Mouse (Mus musculus): Measurements from ENCODE around the gene Gm10037. TPM values are rescaled to one million over a fixed set of nuclear protein-coding genes. Genes with fewer than 3 reads are reported as not detected.
A peak's percentile ranks its signal among the peaks of the same experiment; 100 is the strongest.
"Not testable (repeated sequence)": the region's sequence is repeated elsewhere in the genome, so short reads cannot be mapped to it uniquely, and the experiment has no call there.

The Gm10037 gene
- total RNA-seq, 2 experiments from 2014 or later: 0.64 to 1.1 TPM

DNA sequence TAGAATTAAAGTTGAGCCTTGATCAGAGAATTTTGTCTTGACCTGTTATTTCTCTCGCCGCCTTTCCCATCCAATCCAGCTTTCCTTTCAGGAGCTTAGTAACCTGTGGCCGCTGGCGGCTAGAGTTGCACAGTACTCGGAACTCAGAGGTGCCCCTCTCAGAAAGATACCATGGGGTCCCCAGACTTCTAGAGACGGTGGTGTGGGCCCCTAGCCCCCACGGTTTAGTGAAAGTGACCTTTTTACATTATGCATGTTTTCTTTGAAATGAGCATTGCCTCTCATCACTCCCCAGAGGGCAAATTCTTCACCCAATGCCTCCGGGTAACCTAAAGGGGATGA, 13.9 kb downstream of the Gm10037 start:
- DNase-seq: no peak
- intact Hi-C loops (cut with DNase I): loop anchor here (5.0 kb wide), 2 partner anchors 163 to 208 kb away; partner anchors contain the start of genes Gm49345 and Zfp729a
- TF ChIP-seq CTCF (IDR thresholded peaks at IDR 0.05): no peak
- H3K4me3 ChIP-seq: peak overlapping the region; percentile 66
- no peak overlapping the region for H3K27ac ChIP-seq

DNA sequence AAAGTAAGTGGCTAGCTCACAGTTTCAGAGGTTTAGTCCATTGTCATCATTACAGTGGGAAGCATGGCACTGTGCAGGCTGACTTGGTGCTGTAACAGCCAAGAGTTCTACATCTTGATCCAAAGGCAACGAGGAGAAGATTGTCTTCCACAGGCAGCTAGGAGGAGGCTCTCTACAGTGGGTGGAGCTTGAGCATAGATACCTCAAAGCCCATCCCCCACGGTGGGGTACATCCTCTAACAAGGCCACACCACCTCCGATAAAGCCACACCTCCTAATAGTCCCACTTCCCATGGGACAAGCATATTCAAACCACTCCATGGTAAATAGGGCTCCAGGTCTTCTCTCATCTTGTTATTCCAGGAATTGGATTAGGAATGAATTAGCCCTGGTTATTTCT, 19.5 kb downstream of the Gm10037 start:
- no peak overlapping the region for H3K27ac ChIP-seq
- no peak for DNase-seq
- intact Hi-C loops (cut with DNase I): no loop called here
- H3K4me3 ChIP-seq: no peak overlapping the region
- TF ChIP-seq CTCF (IDR thresholded peaks at IDR 0.05): no peak

DNA sequence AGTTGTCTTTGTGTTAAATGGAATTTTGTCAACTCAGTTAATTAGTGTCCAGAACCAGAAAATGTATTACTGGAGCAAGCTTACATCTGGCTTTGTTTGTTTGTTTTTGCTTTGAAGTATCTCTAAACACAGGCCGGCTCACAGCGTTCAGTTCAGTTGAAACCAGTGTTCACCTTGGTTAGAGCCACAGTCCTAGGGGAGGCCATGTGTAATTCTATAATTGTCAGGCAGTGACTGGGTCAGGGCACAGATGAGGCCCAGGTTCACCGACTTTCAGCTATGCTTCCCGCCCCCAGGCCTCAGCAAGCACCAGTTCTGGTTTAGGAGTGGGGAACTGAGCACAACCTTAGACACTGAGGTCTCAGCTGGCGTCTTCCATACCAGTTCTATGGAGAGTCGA, 22.2 kb downstream of the Gm10037 start:
- no peak for TF ChIP-seq CTCF (IDR thresholded peaks at IDR 0.05)
- intact Hi-C loops (cut with DNase I): no loop called here
- Histone ChIP-seq H3K27ac (no peak overlapping the region), H3K4me3 (no peak overlapping the region)
- DNase-seq: no peak

DNA sequence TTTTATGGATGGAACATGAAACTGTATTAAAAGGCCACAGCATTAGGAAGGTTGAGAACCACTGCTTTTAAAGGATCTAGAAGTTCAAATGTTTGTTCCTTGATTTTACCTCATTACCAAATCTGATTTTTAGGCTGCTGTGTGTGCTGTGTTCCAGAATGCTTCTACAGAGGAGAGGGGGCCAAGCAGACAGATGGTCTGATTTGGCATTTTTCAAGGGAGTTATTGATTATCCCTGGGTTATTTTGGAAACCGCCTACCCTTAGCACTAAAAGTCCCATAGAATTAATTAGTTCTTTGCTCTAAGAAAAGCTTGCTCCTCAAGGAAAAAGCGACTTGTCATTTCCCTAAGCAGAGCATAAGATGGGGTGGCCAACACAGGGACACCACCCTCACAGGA, 23.1 kb downstream of the Gm10037 start:
- H3K4me3 ChIP-seq: no peak overlapping the region
- TF ChIP-seq CTCF (IDR thresholded peaks at IDR 0.05): no peak
- H3K27ac ChIP-seq: no peak overlapping the region
- intact Hi-C loops (cut with DNase I): no loop called here
- no peak for DNase-seq

DNA sequence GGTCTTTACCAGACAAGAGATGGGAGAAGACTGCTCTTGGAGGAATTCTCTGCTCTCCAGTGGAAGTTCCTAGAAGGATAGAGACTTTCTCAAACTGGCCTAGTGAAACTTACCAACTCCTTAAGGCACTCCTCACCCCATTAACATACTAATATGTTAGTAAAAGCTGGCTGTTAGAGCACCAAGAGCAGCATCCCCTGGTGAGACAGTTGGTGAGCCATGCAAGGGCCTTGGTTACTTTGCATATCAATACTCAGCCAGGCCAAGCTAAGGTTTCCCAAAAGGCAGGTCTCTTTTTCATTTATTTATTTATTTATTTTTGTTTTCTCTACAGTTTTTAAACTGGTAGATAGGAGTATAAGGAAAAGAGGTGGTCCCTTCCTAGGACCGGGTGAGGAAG, 26.4 kb downstream of the Gm10037 start:
- no peak overlapping the region for H3K4me3 ChIP-seq
- no peak for DNase-seq
- intact Hi-C loops (cut with DNase I): no loop called here
- no peak for TF ChIP-seq CTCF (IDR thresholded peaks at IDR 0.05)
- H3K27ac ChIP-seq: no peak overlapping the region

DNA sequence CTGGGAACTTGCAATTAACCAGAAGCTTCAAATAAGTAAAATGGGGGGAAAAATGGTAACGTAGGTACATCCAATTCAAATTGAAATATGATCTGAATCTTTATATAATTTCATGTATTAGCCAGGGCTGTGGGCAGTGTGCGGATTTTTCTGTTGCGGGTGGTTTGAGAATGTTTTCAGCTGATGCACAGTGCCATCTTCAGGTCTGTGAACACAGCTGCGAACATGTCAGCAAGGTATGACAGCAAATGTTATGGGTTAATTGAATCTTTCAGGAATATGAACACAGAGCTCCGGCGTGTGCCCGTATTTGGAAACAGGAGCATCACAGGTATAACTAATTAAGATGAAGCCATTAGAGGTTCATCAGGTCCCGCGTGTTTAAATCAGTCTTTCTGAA, 31.6 kb downstream of the Gm10037 start:
- TF ChIP-seq CTCF (IDR thresholded peaks at IDR 0.05): no peak
- intact Hi-C loops (cut with DNase I): no loop called here
- no peak overlapping the region for H3K4me3 ChIP-seq

DNA sequence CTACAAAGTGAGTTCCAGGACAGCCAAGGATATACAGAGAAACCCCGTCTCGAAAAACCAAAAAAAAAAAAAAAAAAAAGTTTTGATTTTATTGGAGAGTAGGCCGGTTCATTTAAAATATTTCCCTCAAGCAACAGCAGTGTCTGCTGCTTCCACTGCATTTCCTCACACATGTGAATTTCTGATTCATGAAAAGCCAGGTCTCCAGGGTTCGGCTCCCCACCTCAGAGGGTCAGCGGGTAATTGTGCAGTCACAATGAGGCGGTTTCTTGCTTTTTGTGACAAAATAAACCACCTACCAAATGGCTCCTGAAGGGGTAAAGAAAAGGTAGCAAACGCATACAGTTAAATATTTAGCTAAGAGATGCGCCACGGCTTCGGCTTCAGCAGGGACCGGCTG, 32.1 kb downstream of the Gm10037 start, which contains the start of gene BC048507:
Gene BC048507, plus strand, starts transcription at position 301 of the 400 bp plus-strand sequence.
- TF ChIP-seq CTCF (IDR thresholded peaks at IDR 0.05): no peak
- H3K4me3 ChIP-seq: no peak within 1 kb of the TSS
- intact Hi-C loops (cut with DNase I): no loop called here

More for the DNA sequence above, 31.6 kb downstream of the Gm10037 start:
- no peak overlapping the region for H3K27ac ChIP-seq
- no peak for DNase-seq

DNA sequence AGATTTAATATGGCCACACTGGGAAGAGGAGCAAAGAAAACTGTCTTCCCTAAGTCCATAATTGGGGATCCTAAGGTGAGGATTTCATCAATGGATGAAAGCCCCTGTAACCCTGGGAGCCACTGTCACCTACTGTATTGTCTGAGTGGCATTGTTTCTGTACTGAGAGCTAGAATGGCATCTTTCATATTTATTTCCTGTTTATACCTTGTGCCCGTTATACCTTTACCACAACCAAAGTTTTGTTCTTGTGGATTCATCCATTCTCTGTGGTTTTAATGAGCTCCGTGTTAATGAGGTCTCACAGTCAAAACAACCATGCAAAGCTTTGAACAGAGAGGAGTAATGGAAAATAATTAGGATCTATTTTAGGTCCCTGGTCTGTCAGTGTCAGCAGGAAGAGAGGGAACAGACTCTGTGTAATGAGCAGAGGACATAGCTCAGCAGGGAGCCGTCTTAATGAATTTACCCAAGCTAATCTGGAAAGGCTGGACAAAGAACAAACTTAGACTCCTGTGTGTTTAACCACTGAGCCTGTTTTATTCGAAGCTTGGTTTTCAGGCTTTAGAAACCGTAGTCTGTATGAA, 34.0 kb downstream of the Gm10037 start:
- intact Hi-C loops (cut with DNase I): no loop called here
- Histone ChIP-seq H3K4me3 (no peak overlapping the region), H3K27ac (no peak overlapping the region)
- no peak for DNase-seq
- no peak for TF ChIP-seq CTCF (IDR thresholded peaks at IDR 0.05)

More for the DNA sequence above, 32.1 kb downstream of the Gm10037 start, which contains the start of gene BC048507:
- no peak within 1 kb of the TSS for H3K27ac ChIP-seq
- DNase-seq: no peak

DNA sequence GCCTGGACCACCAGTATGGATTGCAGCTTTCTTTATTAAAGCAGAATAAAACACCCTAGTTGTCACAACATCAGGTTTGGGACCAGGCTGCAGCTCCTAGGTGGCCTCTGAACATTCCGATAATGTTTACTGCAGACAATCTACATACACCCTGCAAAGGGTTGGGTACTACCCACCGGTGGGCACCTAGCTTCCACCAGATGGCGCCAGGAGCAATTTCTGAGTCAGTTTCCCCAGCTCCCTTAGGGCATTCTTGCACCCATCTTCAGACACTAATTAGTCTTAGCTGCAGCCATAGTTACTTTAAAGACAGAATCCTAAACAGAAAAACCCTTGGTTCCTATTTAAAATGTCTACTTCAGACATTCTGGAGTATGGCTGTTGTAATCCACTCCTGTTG, 37.0 kb downstream of the Gm10037 start:
- TF ChIP-seq CTCF (IDR thresholded peaks at IDR 0.05): peak; percentile 18; the same call in 1 of the 2 replicates
- DNase-seq: no peak
- Histone ChIP-seq H3K27ac (no peak overlapping the region), H3K4me3 (no peak overlapping the region)
- intact Hi-C loops (cut with DNase I): no loop called here

DNA sequence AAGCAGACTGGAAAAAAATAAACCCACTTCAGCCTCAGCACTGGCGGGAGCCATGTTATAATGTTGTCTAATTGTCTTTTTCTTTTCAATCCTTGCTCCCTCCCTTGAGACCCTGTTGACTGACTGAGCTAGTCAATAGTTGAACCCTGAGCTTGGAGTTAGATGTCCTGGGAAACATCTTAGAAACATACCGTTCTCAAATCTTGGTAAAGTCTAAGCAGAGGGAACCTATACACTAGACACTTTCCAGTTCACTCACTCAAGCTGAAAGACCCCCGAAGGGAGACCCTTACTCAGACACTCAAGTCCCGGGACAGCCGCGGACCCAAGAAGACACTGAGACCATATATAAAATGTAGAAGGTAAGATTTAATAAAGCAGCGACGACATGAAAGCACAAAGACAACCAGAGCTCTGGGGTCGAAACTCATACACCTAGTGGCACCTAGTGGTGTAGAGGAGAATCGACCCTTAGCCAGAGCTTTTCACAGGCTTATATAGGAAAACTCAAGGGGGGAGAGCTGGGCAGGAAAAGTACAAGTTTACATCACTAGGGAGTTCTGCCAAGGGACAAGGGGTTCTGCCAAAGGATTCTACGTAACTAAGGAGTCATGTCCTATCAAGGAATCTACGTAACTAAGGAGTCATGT, 45.3 kb downstream of the Gm10037 start:
- intact Hi-C loops (cut with DNase I); DNase-seq; H3K4me3 ChIP-seq; H3K27ac ChIP-seq: not testable (repeated sequence)

DNA sequence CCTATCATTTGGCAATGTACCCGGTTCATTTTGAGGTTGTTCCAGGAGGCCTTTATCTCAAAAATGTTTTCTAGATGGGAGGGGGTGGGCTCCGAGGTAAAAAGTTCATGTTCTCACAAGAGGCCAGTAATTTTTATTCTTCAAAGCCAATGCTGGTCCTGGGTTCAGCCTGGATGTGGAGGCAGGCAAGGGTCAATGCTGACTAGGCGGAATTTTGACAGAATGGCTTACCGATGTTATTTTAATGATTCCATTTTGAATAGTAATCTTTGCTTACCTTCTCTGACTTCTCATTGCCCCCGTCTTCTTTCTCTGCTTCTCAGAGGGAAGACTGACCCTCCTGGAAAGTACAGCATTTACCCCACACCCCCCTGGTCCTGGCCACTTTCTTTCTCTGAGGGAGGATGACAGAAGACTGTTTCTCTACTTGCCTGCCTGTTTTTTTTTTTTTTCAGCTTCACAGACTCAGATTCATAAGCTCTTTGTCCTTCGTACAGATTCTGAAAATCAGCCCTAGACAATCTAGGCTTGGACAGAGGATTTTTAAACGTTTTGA, 45.9 kb downstream of the Gm10037 start:
- no peak for DNase-seq
- intact Hi-C loops (cut with DNase I): no loop called here
- no peak for TF ChIP-seq CTCF (IDR thresholded peaks at IDR 0.05)
- Histone ChIP-seq H3K27ac (no peak overlapping the region), H3K4me3 (no peak overlapping the region)

DNA sequence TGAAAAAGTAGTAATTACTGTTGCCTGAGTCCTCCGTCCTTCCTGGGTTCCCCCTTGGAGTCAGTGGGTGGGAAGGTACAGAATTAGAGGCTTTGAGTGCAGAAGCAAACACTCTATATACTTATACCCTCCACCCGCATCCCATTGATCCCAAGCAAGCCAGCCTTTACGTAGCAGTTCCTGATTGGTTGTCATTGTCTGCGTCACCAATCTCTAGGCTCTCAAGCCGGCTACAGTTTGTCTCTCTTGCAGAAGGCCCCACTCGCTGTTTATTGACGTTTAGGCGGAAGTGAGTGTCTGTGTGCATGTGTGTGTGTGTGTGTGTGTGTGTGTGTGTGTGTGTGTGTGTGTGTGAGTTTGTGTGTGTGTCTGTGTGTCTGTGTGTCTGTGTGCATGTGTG, 53.1 kb downstream of the Gm10037 start:
- intact Hi-C loops (cut with DNase I): no loop called here
- DNase-seq: no peak
- no peak for TF ChIP-seq CTCF (IDR thresholded peaks at IDR 0.05)
- Histone ChIP-seq H3K4me3 (no peak overlapping the region), H3K27ac (no peak overlapping the region)

Other genes starting within 250 kb of the Gm10037 start
- 1 to 10 TPM; 2.4 to 3.4 TPM for gene Zfp729b, start 221.4 kb upstream of the Gm10037 start, total RNA-seq (2021)
- gene Gm49345, start 193.3 kb upstream of the Gm10037 start, total RNA-seq (2021): 1 to 10 TPM in 1 of 2 experiments, under 1 TPM in 1; 0.13 to 1.6 TPM
- gene Zfp729a, start 193.3 kb upstream of the Gm10037 start, total RNA-seq (2021): 1 to 10 TPM; 3.6 to 3.7 TPM
- gene Zfp738, start 144.0 kb upstream of the Gm10037 start, total RNA-seq (2021): 1 to 10 TPM; 2.3 to 3.5 TPM
- 1 to 10 TPM; 3.5 to 4.8 TPM for gene Zfp65, start 101.9 kb upstream of the Gm10037 start, total RNA-seq (2021)
- gene Zfp85, start 75.9 kb upstream of the Gm10037 start, total RNA-seq (2021): 1 to 10 TPM; 1.6 TPM
- 1 to 10 TPM; 3.6 to 5.5 TPM for gene Zfp493, start 51.4 kb upstream of the Gm10037 start, total RNA-seq (2021)
- gene Zfp273, start 17.4 kb upstream of the Gm10037 start, total RNA-seq (2021): 1 to 10 TPM; 1.6 to 1.8 TPM
- gene BC048507, start 32.2 kb downstream of the Gm10037 start, total RNA-seq (2021): not detected

Measured in gastrocnemius, adult 2 months (tissue).